Mouse (Mus musculus): ENCODE data around the gene Ly75. TPM values are rescaled to one million over a fixed set of nuclear protein-coding genes. Genes with fewer than 3 reads are reported as not detected.

Gene Ly75
- polyA plus RNA-seq (2014; fragmentation: Nextera tagmentation; extraction: Ambion mirVana) = 2.0 and 2.3 TPM in 2 replicates

DNA sequence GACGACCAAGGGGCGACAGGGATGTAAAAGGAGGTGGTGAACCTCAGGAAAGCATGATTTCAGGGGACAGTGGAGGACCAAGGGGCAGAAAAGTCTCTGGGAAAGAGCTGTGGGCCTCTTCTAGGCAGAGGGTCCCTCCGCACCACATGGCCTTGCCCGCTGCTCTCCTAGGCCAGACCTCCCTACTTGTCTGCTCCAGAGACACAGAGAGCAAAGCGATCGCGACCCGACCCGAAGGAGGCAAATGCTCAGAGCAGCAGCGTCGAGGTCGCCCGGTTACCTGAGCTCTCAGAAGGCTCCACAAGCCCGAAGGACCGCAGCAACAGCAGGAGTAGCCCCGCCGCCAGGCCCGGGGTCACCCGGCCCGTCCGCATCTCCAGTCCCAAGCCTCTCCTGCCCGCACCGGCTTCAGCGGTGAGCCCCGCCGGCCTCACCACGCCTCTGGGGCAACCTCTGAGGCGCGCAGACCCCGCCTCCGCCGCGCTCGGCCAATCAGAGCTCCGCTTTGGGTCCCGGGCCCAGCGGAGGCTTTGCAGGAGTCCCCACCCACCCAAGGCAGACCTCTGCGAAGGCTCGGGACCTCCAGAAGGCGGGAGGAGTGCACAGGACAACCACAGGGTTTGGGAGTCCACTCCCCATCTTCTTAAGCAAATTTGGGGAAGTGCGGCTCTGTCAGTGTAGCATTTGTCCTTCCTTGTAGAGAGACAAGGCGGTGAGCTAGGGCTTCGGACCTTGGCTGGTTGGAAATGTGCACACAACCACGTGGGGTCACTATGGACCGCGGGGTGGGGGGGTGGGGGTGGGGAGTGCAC, at the start of gene Ly75:
Gene Ly75 (minus strand): TSS at position 446 of the 812 bp plus-strand sequence.
- peak; percentile 100 for ATAC-seq (ENCODE audit: low FRiP score)
- Histone ChIP-seq H3K36me3 (ENCODE audit: control insufficient read depth, insufficient read depth, low read length) (no peaks in the 10 kb centered on the region), H3K9ac (ENCODE audit: low read length) (peak within 1 kb of the TSS; percentile 68), H3K4me2 (peak within 1 kb of the TSS; percentile 68), H3K4me1 (ENCODE audit: control insufficient read depth, insufficient read depth, low read length) (peaks cover 2% of the 10 kb centered on the region), H3K27ac (ENCODE audit: low read depth, low read length) (no peak within 1 kb of the TSS), H3K27me3 (ENCODE audit: control insufficient read depth, insufficient read depth, low read length) (peaks cover 7% of the 10 kb centered on the region), H3K4me3 (ENCODE audit: low read depth, low read length) (peak within 1 kb of the TSS; percentile 45), H3K9me3 (ENCODE audit: control insufficient read depth, low read length) (no peaks in the 10 kb centered on the region)
- under 1% methylated on average over 42 of the region's 46 CpGs for WGBS
- DNase-seq (ENCODE audit: low spot score, missing footprints) = peak; percentile 98

DNA sequence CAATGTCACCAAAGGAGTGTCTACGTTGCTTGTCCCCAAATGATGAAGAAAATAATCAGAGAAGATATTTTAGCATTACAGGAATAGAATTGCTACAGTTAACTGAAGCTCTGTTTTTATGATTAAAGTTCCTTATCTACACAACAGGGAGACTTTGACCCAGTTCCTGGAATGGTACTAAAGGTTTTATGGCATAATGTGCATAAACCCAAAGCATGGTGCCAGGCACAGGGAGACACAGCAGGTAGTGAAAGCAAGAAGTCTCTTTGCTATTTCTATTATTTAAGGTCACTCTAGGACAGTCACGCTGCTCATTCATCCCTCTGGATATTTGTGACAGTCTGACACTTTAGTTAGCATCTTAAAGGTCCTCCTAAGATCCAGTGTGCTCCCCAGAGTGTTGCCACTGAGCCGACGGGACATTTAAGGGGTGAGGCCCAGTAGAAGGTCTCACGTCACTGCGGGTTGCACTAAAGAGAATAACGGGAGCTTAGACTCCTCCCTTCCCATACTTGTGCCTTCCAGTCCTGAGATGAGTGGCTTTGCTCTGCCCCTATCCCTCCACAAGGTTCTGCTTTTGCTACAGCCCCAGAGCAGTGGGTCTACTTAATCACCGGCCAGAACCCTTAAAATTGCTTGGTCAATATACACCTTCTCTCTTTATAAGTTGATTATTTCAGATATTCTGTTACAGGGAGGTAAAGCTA, 47.4 kb upstream of the Ly75 start:
- Histone ChIP-seq H3K27me3 (ENCODE audit: control insufficient read depth, insufficient read depth, low read length) (no peaks in the 10 kb centered on the region), H3K4me3 (ENCODE audit: low read depth, low read length) (no peak overlapping the region), H3K27ac (ENCODE audit: low read depth, low read length) (no peak overlapping the region), H3K9me3 (ENCODE audit: control insufficient read depth, low read length) (no peaks in the 10 kb centered on the region), H3K9ac (ENCODE audit: low read length) (no peak overlapping the region), H3K4me2 (no peak overlapping the region), H3K36me3 (ENCODE audit: control insufficient read depth, insufficient read depth, low read length) (no peaks in the 10 kb centered on the region), H3K4me1 (ENCODE audit: control insufficient read depth, insufficient read depth, low read length) (no peaks in the 10 kb centered on the region)
- 79% methylated on average over 8 of the region's 8 CpGs for WGBS
- ATAC-seq (ENCODE audit: low FRiP score) (no peak), DNase-seq (ENCODE audit: low spot score, missing footprints) (peak; percentile 72)

DNA sequence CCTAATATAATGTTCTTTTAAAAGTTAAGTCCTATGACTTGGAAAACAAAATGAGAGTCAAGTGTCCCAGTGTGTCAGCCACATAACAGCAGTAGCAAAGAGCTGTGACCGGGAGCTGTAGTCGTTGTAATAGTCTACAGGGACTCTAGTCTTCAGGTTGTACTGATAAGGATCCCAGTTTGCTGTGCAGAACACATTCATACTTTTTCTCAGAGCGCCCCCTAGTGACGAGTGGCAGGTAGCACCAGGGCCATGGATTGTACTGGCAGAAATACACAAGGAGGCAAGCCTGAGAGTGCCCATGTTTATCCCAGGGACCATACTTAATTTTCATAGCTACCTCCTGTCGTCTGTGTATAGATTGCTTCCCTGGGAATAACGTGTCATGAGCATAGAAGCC, 35.0 kb upstream of the Ly75 start:
- H3K27ac ChIP-seq (ENCODE audit: low read depth, low read length) = no peak overlapping the region
- no peak overlapping the region for H3K9ac ChIP-seq (ENCODE audit: low read length)
- 8% methylated on average over 6 of the region's 6 CpGs for WGBS
- DNase-seq (ENCODE audit: low spot score, missing footprints) = peak; percentile 93
- ATAC-seq (ENCODE audit: low FRiP score) = peak; percentile 68; the same call in 1 of the 2 replicates
- H3K36me3 ChIP-seq (ENCODE audit: control insufficient read depth, insufficient read depth, low read length) = no peaks in the 10 kb centered on the region
- H3K4me1 ChIP-seq (ENCODE audit: control insufficient read depth, insufficient read depth, low read length) = no peaks in the 10 kb centered on the region
- no peak overlapping the region for H3K4me2 ChIP-seq
- H3K4me3 ChIP-seq (ENCODE audit: low read depth, low read length) = no peak overlapping the region
- no peaks in the 10 kb centered on the region for H3K27me3 ChIP-seq (ENCODE audit: control insufficient read depth, insufficient read depth, low read length)
- no peaks in the 10 kb centered on the region for H3K9me3 ChIP-seq (ENCODE audit: control insufficient read depth, low read length)

DNA sequence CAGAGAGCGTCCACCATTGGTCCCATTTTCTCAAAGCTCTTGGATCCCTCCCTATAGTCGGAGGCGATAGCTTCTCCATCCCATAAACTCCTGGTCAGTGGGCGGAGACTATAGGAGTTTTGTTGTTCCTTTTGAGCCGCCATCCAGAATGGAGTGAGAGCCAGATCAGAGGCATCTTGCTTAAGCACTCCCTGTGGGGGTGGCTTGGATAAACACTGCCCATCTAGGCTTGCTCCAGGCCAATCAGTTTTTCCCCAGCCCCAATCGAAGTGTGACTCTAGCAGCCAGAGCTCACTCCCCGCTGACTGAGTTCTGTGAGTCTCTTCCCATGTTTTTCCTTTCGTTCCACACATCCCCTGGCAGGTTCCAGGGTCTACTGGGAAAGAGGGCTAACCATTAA, 31.2 kb upstream of the Ly75 start:
- Histone ChIP-seq H3K27me3 (ENCODE audit: control insufficient read depth, insufficient read depth, low read length) (no peaks in the 10 kb centered on the region), H3K4me2 (no peak overlapping the region), H3K27ac (ENCODE audit: low read depth, low read length) (no peak overlapping the region), H3K36me3 (ENCODE audit: control insufficient read depth, insufficient read depth, low read length) (no peaks in the 10 kb centered on the region), H3K4me1 (ENCODE audit: control insufficient read depth, insufficient read depth, low read length) (no peaks in the 10 kb centered on the region), H3K9ac (ENCODE audit: low read length) (no peak overlapping the region), H3K4me3 (ENCODE audit: low read depth, low read length) (no peak overlapping the region), H3K9me3 (ENCODE audit: control insufficient read depth, low read length) (no peaks in the 10 kb centered on the region)
- 56% methylated on average over 8 of the region's 8 CpGs for WGBS
- DNase-seq (ENCODE audit: low spot score, missing footprints) (no peak), ATAC-seq (ENCODE audit: low FRiP score) (no peak)

DNA sequence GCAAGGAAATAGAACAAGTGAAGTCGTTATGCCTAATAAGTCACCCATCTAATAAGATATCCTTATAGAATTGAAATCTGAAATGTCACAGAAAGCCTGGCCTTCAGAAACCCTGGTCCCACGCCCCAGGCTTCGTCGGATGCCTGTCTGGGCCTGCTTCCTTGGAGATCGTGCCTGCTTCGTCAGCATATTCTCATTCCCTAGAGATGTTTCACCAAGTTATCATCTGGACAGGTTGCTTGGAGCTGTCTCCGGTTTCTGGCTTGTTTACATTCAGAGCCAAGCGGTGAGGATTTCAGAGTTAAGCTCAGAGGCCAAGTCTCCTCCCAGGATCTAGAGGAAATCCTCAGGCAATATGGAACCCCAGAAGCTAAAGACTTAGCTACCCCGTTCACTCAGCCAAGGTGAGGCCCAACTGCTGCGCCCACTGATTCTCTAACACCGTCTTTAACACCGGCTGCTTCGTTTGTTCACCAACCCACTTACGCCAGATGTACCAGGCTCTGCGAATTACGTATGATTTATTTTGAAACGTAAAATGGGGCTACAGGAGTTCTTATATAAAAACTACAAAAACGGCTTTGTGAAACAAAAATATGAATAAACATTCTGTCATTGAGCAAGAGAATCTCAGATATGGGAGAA, 30.0 kb upstream of the Ly75 start:
- no peaks in the 10 kb centered on the region for H3K36me3 ChIP-seq (ENCODE audit: control insufficient read depth, insufficient read depth, low read length)
- H3K9me3 ChIP-seq (ENCODE audit: control insufficient read depth, low read length) = no peaks in the 10 kb centered on the region
- 87% methylated on average over 18 of the region's 18 CpGs for WGBS
- no peak overlapping the region for H3K4me3 ChIP-seq (ENCODE audit: low read depth, low read length)
- no peaks in the 10 kb centered on the region for H3K4me1 ChIP-seq (ENCODE audit: control insufficient read depth, insufficient read depth, low read length)
- no peaks in the 10 kb centered on the region for H3K27me3 ChIP-seq (ENCODE audit: control insufficient read depth, insufficient read depth, low read length)
- H3K9ac ChIP-seq (ENCODE audit: low read length) = no peak overlapping the region
- no peak overlapping the region for H3K4me2 ChIP-seq
- no peak overlapping the region for H3K27ac ChIP-seq (ENCODE audit: low read depth, low read length)
- ATAC-seq (ENCODE audit: low FRiP score) (no peak), DNase-seq (ENCODE audit: low spot score, missing footprints) (no peak)

DNA sequence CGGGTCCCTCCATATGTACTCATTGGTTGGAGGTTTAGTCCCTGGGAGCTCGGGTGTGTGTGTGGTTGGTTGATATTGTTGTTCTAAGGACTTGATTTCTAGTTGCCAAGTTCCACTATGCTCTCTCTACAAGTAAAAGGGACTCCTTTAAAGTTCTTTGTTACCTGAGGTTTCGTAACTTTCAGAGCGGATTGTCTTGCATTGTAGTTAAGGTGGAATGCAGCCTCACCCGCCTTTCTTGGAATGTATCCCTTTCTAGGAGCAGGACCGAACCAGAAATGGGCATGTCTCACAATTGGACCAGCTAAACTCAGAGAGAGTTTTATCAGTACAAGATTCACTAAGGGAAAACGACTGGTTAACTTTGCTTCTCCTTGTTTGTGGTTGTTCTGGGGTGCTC, 28.1 kb upstream of the Ly75 start:
- Histone ChIP-seq H3K4me1 (ENCODE audit: control insufficient read depth, insufficient read depth, low read length) (no peaks in the 10 kb centered on the region), H3K36me3 (ENCODE audit: control insufficient read depth, insufficient read depth, low read length) (no peaks in the 10 kb centered on the region), H3K4me3 (ENCODE audit: low read depth, low read length) (no peak overlapping the region), H3K27ac (ENCODE audit: low read depth, low read length) (no peak overlapping the region), H3K9ac (ENCODE audit: low read length) (no peak overlapping the region), H3K4me2 (no peak overlapping the region), H3K9me3 (ENCODE audit: control insufficient read depth, low read length) (no peaks in the 10 kb centered on the region), H3K27me3 (ENCODE audit: control insufficient read depth, insufficient read depth, low read length) (no peaks in the 10 kb centered on the region)
- ATAC-seq (ENCODE audit: low FRiP score) (no peak), DNase-seq (ENCODE audit: low spot score, missing footprints) (no peak)
- 86% methylated on average over 7 of the region's 7 CpGs for WGBS

DNA sequence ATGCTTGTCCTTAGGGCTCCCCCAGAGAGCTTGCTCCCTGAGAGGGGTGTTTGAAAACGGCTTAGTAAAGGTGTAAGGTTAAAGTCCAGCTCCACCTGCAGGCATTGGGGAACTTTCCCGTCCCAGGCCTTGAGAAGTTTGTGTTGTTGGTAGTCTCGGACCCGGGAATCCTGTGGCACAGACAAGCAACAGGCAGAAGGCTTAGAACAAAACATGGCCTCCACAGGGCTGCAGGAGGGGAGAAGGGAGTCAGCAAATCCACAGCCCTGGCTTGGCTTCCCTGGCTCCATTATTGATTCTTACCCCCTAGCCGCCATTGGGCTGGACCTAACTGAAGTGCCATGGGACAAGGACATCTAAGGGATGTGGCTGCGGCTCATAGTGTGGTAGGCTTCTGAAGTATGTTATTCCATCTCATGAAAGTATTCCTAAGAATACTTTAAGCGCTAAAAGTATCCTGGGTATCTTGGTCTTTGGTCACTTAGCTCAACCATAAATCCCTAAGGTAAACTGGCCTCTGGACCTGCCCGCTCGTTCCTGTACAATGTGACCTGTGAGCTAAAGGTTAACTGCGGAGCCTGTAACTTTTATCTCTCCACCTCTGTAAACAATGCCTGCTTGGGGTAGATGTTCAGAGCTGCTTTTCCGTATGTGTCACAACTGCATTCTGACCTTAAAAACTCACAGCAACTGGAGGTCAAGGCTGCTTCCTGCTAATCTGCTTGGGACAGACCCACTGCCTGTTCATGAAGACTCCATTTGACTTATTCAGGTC, 27.1 kb upstream of the Ly75 start:
- no peak for DNase-seq (ENCODE audit: low spot score, missing footprints)
- ATAC-seq (ENCODE audit: low FRiP score) = no peak
- no peak overlapping the region for H3K27ac ChIP-seq (ENCODE audit: low read depth, low read length)
- H3K9ac ChIP-seq (ENCODE audit: low read length) = no peak overlapping the region
- H3K4me1 ChIP-seq (ENCODE audit: control insufficient read depth, insufficient read depth, low read length) = no peaks in the 10 kb centered on the region
- 79% methylated on average over 11 of the region's 11 CpGs for WGBS
- no peaks in the 10 kb centered on the region for H3K36me3 ChIP-seq (ENCODE audit: control insufficient read depth, insufficient read depth, low read length)
- no peaks in the 10 kb centered on the region for H3K9me3 ChIP-seq (ENCODE audit: control insufficient read depth, low read length)
- H3K4me2 ChIP-seq = no peak overlapping the region
- no peaks in the 10 kb centered on the region for H3K27me3 ChIP-seq (ENCODE audit: control insufficient read depth, insufficient read depth, low read length)
- H3K4me3 ChIP-seq (ENCODE audit: low read depth, low read length) = no peak overlapping the region

DNA sequence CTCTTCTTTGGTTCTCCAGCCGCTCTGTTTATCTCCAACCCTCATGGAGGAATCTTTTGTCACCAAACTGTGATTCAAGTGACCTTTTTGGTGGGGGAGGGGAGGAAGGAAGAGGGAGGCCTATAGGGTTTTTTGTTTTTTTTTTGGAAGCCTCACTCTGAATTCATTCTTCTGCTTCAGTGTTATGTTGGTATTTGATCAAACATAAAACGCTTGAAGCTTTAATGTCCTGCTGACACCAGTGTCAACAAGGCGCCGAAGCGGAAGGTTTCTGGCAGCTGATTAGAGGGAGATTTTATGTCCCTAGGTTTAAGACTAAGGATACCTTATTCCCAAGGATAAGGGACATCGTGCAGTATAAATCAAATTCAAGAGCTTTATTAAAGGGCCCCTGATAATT, 26.1 kb upstream of the Ly75 start:
- no peak overlapping the region for H3K27ac ChIP-seq (ENCODE audit: low read depth, low read length)
- no peak for DNase-seq (ENCODE audit: low spot score, missing footprints)
- H3K4me2 ChIP-seq = no peak overlapping the region
- H3K27me3 ChIP-seq (ENCODE audit: control insufficient read depth, insufficient read depth, low read length) = no peaks in the 10 kb centered on the region
- no peaks in the 10 kb centered on the region for H3K9me3 ChIP-seq (ENCODE audit: control insufficient read depth, low read length)
- no peaks in the 10 kb centered on the region for H3K36me3 ChIP-seq (ENCODE audit: control insufficient read depth, insufficient read depth, low read length)
- no peaks in the 10 kb centered on the region for H3K4me1 ChIP-seq (ENCODE audit: control insufficient read depth, insufficient read depth, low read length)
- 58% methylated on average over 6 of the region's 6 CpGs for WGBS
- no peak overlapping the region for H3K4me3 ChIP-seq (ENCODE audit: low read depth, low read length)
- H3K9ac ChIP-seq (ENCODE audit: low read length) = no peak overlapping the region
- ATAC-seq (ENCODE audit: low FRiP score) = no peak

Measured in midbrain, embryonic 11.5 days (tissue).